Mouse (Mus musculus) neural tube, embryonic 15.5 days (tissue): ENCODE data around the gene Cds1. TPM values are rescaled to one million over a fixed set of nuclear protein-coding genes. Genes with fewer than 3 reads are reported as not detected.

Source experiments
- ATAC-seq: fragments of 200-750 bp; cut with Nextera tagmentation; 2 replicates; pipeline ENCODE4 v1.8.0; 2017; ENCODE audit warnings: mild to moderate bottlenecking, moderate TSS enrichment, moderate library complexity; ENCODE audit not compliant: low FRiP score
- H3K27ac ChIP-seq: fragments of 300-500 bp; sonication (generic); replicated peaks from 2 replicates; pipeline ENCODE4 v1.5.1; 2015; ENCODE audit warnings: mild to moderate bottlenecking, inconsistent platforms
- H3K27me3 ChIP-seq: fragments of 300-500 bp; sonication (generic); replicated peaks from 2 replicates; pipeline ENCODE4 v1.6.1; 2015; ENCODE audit warnings: inconsistent platforms
- H3K36me3 ChIP-seq: fragments of 300-500 bp; sonication (generic); 2 replicates; pipeline ENCODE4 v1.6.1; 2015; ENCODE audit warnings: inconsistent platforms
- H3K4me1 ChIP-seq: fragments of 300-500 bp; sonication (generic); 2 replicates; pipeline ENCODE4 v1.6.1; 2015; ENCODE audit warnings: inconsistent platforms
- H3K4me2 ChIP-seq: fragments of 300-500 bp; sonication (generic); 2 replicates; pipeline ENCODE4 v1.6.1; 2015; ENCODE audit warnings: inconsistent platforms, mild to moderate bottlenecking, moderate library complexity
- H3K4me3 ChIP-seq: fragments of 300-500 bp; sonication (generic); replicated peaks from 2 replicates; pipeline ENCODE4 v1.5.1; 2015; ENCODE audit warnings: mild to moderate bottlenecking, inconsistent platforms
- H3K9ac ChIP-seq: fragments of 300-500 bp; sonication (generic); replicated peaks from 2 replicates; pipeline ENCODE4 v1.6.1; 2015; ENCODE audit warnings: mild to moderate bottlenecking, inconsistent platforms
- H3K9me3 ChIP-seq: fragments of 300-500 bp; sonication (generic); replicated peaks from 2 replicates; pipeline ENCODE4 v1.6.1; 2016; ENCODE audit warnings: inconsistent platforms
- WGBS: fragments of 180-500 bp; shearing (Covaris S2); methylation state at CpG from one replicate; pipeline ENCODE4 v1.1.7; 2015; ENCODE audit warnings: mixed read lengths; 5-methylcytosine and 5-hydroxymethylcytosine counted together
- polyA plus RNA-seq: library from polyadenylated mRNA; unstranded; fragments of >200 nt; fragmentation: Nextera tagmentation; extraction: Ambion mirVana; gene quantifications from 2 replicates; pipeline ENCODE4 v1.2.1, GENCODE M21; 2015

The Cds1 gene
- polyA plus RNA-seq, 1 experiment from 2014 or later = 6.6 TPM

- H3K27me3 ChIP-seq = no peaks in the 10 kb centered on the region
- H3K36me3 ChIP-seq = peaks cover 90% of the 10 kb centered on the region
- no peaks in the 10 kb centered on the region for H3K4me1 ChIP-seq
- ATAC-seq = no peak
- H3K4me2 ChIP-seq = no peak overlapping the region
- H3K4me3 ChIP-seq = no peak overlapping the region
- no peaks in the 10 kb centered on the region for H3K9me3 ChIP-seq
- WGBS = 94% methylated on average over 11 of the region's 11 CpGs
- H3K9ac ChIP-seq = no peak overlapping the region
- H3K27ac ChIP-seq = no peak overlapping the region
Measured at GRCm38 (mm10) chr5:101854100-101854499, 89.2 kb downstream of the Cds1 start.

- H3K27ac ChIP-seq = no peak overlapping the region
- H3K4me1 ChIP-seq = no peaks in the 10 kb centered on the region
- H3K4me3 ChIP-seq = no peak overlapping the region
- no peak overlapping the region for H3K4me2 ChIP-seq
- H3K9me3 ChIP-seq = no peaks in the 10 kb centered on the region
- peaks cover 90% of the 10 kb centered on the region for H3K36me3 ChIP-seq
- ATAC-seq = no peak
- H3K9ac ChIP-seq = no peak overlapping the region
- WGBS = 91% methylated on average over 7 of the region's 7 CpGs
- H3K27me3 ChIP-seq = no peaks in the 10 kb centered on the region
Measured at GRCm38 (mm10) chr5:101854667-101855066, 89.7 kb downstream of the Cds1 start.

GRCm38 (mm10) chr5:101855475-101855874, 90.5 kb downstream of the Cds1 start:
- Histone ChIP-seq H3K27ac (no peak overlapping the region), H3K27me3 (no peaks in the 10 kb centered on the region), H3K4me3 (no peak overlapping the region), H3K9ac (no peak overlapping the region), H3K4me1 (no peaks in the 10 kb centered on the region), H3K36me3 (peaks cover 87% of the 10 kb centered on the region), H3K9me3 (no peaks in the 10 kb centered on the region), H3K4me2 (no peak overlapping the region)
- WGBS = 96% methylated on average over 16 of the region's 16 CpGs
- ATAC-seq = no peak

DNA sequence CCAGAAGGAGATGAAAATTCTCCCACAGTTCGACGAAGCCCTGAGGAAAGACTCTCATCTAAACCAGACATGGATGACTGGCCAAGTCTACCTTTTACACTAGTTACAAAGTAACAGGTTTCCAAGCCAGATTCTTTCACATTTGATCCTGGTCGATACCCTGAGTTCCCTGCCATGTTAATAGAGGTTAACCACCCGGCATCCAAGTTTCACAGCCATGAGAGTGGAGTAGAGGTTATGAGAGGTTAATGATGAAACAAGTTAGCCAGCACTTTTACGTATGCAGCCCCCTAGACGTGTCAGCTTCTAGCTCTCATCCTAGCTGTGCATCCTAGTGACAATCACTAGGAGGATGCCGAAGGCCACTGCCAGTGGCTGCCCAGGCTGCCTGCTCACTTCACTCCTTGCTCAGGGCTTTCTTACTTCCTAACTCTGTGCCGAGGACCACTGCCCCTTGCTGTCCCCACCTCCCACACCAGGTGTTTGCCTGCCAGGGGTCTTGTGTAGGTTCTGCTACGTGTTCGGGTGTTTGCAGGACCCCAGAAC, 94.0 kb downstream of the Cds1 start:
- 89% methylated on average over 10 of the region's 10 CpGs for WGBS
- H3K4me1 ChIP-seq = no peaks in the 10 kb centered on the region
- H3K27ac ChIP-seq = no peak overlapping the region; the same call in 1 of the 2 replicates
- no peaks in the 10 kb centered on the region for H3K27me3 ChIP-seq
- peaks cover 86% of the 10 kb centered on the region for H3K36me3 ChIP-seq
- H3K4me3 ChIP-seq = no peak overlapping the region
- no peaks in the 10 kb centered on the region for H3K9me3 ChIP-seq
- ATAC-seq = no peak
- no peak overlapping the region for H3K4me2 ChIP-seq
- H3K9ac ChIP-seq = no peak overlapping the region

GRCm38 (mm10) chr5:101861786-101862571, 97.0 kb downstream of the Cds1 start:
- 92% methylated on average over 18 of the region's 18 CpGs for WGBS
- ATAC-seq = no peak

GRCm38 (mm10) chr5:101862651-101863050, 97.7 kb downstream of the Cds1 start:
- Histone ChIP-seq H3K9me3 (no peaks in the 10 kb centered on the region), H3K4me2 (no peak overlapping the region), H3K27ac (no peak overlapping the region), H3K4me3 (no peak overlapping the region), H3K9ac (no peak overlapping the region), H3K36me3 (peaks cover 82% of the 10 kb centered on the region), H3K27me3 (no peaks in the 10 kb centered on the region), H3K4me1 (no peaks in the 10 kb centered on the region)
- ATAC-seq = no peak
- WGBS = 88% methylated on average over 8 of the region's 8 CpGs

More at GRCm38 (mm10) chr5:101861786-101862571, 97.0 kb downstream of the Cds1 start:
- no peaks in the 10 kb centered on the region for H3K27me3 ChIP-seq
- H3K36me3 ChIP-seq = peaks cover 83% of the 10 kb centered on the region
- H3K4me2 ChIP-seq = no peak overlapping the region
- no peaks in the 10 kb centered on the region for H3K9me3 ChIP-seq
- no peak overlapping the region for H3K9ac ChIP-seq
- no peak overlapping the region for H3K4me3 ChIP-seq
- H3K27ac ChIP-seq = no peak overlapping the region
- no peaks in the 10 kb centered on the region for H3K4me1 ChIP-seq

DNA sequence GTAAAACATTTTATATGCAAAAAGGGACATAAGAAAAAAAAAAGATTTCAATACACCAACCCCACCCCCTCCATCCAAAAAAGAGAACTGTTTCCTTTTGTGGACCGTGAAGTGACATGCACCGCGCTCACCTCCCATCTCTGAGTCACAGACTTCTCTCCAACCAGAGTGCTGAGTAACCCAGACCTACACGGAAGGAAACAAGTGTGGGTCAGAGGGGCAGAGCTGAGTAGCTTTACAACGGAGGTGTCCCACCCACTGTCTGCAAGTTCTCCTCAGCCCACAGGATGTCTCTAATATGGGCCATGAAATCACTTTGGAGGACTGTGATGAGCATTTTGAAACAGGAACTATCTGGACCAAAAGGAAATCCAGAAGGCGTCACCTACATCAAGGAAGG, 99.0 kb downstream of the Cds1 start:
- H3K9ac ChIP-seq = no peak overlapping the region
- H3K4me2 ChIP-seq = no peak overlapping the region
- no peaks in the 10 kb centered on the region for H3K4me1 ChIP-seq
- no peak for ATAC-seq
- no peak overlapping the region for H3K27ac ChIP-seq
- H3K9me3 ChIP-seq = no peaks in the 10 kb centered on the region
- 92% methylated on average over 6 of the region's 6 CpGs for WGBS
- no peaks in the 10 kb centered on the region for H3K27me3 ChIP-seq
- no peak overlapping the region for H3K4me3 ChIP-seq
- peaks cover 82% of the 10 kb centered on the region for H3K36me3 ChIP-seq

DNA sequence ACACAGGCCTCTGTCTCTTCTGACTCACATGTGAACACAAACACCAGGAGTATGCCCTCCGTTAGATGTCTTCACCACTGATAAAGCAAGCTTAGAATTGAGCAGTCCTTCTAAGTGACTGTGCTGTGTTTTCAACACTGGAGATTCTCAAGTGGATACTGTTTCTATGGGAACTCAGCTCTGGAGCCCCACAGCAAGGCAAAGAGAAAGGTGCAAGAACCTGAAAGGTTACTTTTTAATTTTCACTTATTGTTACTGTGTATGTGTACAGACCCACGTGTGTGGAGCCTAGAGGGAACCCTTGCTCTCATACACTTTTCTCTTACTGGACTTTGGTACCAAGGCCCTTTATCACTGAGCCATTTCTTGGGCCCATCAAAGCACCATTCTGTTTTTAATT, 101.8 kb downstream of the Cds1 start:
- no peak overlapping the region for H3K27ac ChIP-seq
- H3K27me3 ChIP-seq = no peaks in the 10 kb centered on the region
- no peaks in the 10 kb centered on the region for H3K9me3 ChIP-seq
- 80% methylated on average over 2 of the region's 2 CpGs for WGBS
- peaks cover 89% of the 10 kb centered on the region for H3K36me3 ChIP-seq
- no peak for ATAC-seq
- H3K4me2 ChIP-seq = no peak overlapping the region
- H3K4me3 ChIP-seq = no peak overlapping the region
- H3K4me1 ChIP-seq = no peaks in the 10 kb centered on the region
- H3K9ac ChIP-seq = no peak overlapping the region

Other genes starting within 250 kb of the Cds1 start
- gene Nkx6-1, start 100.1 kb upstream of the Cds1 start, polyA plus RNA-seq = 5.3 and 6.7 TPM in 2 replicates